Mouse (Mus musculus) adrenal gland, postnatal 10 days (tissue): Measurements from ENCODE around the gene Ntn4. TPM values are rescaled to one million over a fixed set of nuclear protein-coding genes. Genes with fewer than 3 reads are reported as not detected.

Experiments
- DNase-seq: peaks from one replicate; pipeline ENCODE4 v3.0.0; 2021; ENCODE audit warnings: mixed read lengths
- total RNA-seq, 2 experiments: library from RNA; stranded (reverse); gene quantifications; 2 replicates each; pipeline ENCODE4 v1.2.3; 2021

Ntn4 gene
- total RNA-seq, 2 experiments from 2014 or later: 7.1 to 9.5 TPM

GRCm38 (mm10) chr10:93641821-93642746 lies 1.6 kb downstream of the Ntn4 start:
- DNase-seq: peak; percentile 26

- DNase-seq: no peak
Observed at GRCm38 (mm10) chr10:93642897-93643296, 2.4 kb downstream of the Ntn4 start.

GRCm38 (mm10) chr10:93644451-93644941 lies 4.0 kb downstream of the Ntn4 start:
- DNase-seq: peak; percentile 20

GRCm38 (mm10) chr10:93647655-93648561 lies 7.4 kb downstream of the Ntn4 start:
- DNase-seq: peak; percentile 30

- no peak for DNase-seq
Observed at GRCm38 (mm10) chr10:93648598-93649102, 8.2 kb downstream of the Ntn4 start.

GRCm38 (mm10) chr10:93649127-93649526 lies 8.6 kb downstream of the Ntn4 start:
- DNase-seq: no peak

GRCm38 (mm10) chr10:93649600-93649999 lies 9.1 kb downstream of the Ntn4 start:
- no peak for DNase-seq

GRCm38 (mm10) chr10:93653322-93653721 lies 12.8 kb downstream of the Ntn4 start:
- DNase-seq: no peak

GRCm38 (mm10) chr10:93655428-93655827 lies 14.9 kb downstream of the Ntn4 start:
- DNase-seq: no peak

- DNase-seq: no peak
Observed at GRCm38 (mm10) chr10:93659792-93660191, 19.3 kb downstream of the Ntn4 start.

GRCm38 (mm10) chr10:93661348-93661991 lies 21.0 kb downstream of the Ntn4 start:
- no peak for DNase-seq

GRCm38 (mm10) chr10:93662018-93662417 lies 21.5 kb downstream of the Ntn4 start:
- no peak for DNase-seq

- DNase-seq: no peak
Observed at GRCm38 (mm10) chr10:93666222-93666621, 25.7 kb downstream of the Ntn4 start.

- DNase-seq: no peak
Observed at GRCm38 (mm10) chr10:93666996-93667395, 26.5 kb downstream of the Ntn4 start.

GRCm38 (mm10) chr10:93672646-93673479 lies 32.4 kb downstream of the Ntn4 start:
- DNase-seq: no peak

- peak; percentile 56 for DNase-seq
Observed at GRCm38 (mm10) chr10:93679191-93680007, 38.9 kb downstream of the Ntn4 start.

GRCm38 (mm10) chr10:93680680-93681377 lies 40.3 kb downstream of the Ntn4 start:
- no peak for DNase-seq

GRCm38 (mm10) chr10:93682185-93682747 lies 41.8 kb downstream of the Ntn4 start:
- DNase-seq: no peak

- DNase-seq: no peak
Observed at GRCm38 (mm10) chr10:93683185-93683584, 42.7 kb downstream of the Ntn4 start.
